Mouse (Mus musculus): ENCODE results near the gene Igf2r.
A peak's percentile ranks its signal among the peaks of the same experiment; 100 is the strongest.

Igf2r gene

DNA sequence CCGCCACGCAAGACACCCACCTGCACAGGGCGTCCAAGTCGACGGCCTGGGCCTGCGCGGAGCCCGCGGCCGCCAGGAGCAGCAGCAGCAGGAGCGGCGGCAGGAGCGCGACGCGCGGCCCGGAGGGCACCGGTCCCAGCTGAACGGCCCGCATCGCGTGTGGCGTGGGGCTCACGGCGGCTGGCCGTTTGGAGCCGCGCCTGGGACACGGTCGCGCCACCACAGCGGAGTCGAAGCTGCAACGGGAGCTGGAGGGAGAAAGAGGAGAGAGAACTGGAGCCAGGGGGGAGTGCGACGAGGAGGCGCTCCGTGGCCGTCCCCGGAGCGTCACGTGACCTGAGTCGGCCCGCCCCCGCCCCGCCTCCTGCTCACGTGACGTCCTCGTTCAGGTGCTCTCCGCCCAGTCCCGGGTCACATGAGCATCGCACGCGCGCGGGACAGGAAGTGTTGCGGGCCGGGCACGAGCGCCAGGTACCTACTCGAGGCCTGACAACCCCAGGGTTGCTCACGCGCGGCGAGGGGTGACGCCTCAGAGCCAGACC is at the start of gene Igf2r:
Gene Igf2r (minus strand): TSS at position 285 of the 542 bp plus-strand sequence.
- DNase-seq (ENCODE audit: low spot score in 2 of 2) = peak; percentile 74 to 80

DNA sequence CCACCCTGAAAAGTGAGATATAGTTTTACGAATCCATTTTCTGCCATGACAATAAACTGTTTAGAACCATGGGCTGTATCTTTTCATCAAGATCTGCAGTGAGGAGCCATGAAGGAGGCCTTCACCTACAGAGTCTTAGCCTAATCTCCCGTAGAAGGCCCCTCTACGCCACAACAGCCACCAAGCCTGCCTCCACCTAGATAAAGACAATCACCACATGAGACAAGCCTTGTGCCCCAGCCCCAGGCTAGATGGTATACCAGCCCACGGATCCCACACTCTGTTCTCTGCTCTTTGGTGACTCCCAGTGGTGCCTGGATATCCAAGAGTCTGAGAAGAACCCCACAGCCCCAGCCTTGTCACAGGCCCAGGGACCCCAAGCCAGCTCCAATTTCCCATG is 46.4 kb upstream of the Igf2r start:
- no peak for DNase-seq (ENCODE audit: low spot score in 2 of 2)

DNA sequence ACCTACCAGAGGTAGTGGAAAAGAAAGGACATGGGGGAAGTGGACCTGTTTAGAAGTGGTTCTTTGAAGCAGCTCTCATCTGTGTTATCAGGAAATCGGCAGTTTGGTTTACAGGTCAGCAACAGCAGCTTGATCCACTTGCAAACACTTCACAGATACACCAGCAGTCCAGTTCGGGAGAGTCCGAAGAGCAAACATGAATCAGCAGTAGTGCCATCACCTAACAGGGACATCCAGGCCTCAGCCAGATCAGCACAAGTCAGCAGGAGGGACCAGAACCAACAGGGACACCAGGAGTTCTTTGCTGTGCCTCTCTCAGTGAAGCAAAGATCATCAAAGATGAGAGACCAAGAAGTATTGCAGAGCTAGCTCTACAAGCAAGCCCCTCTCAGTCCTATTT is 45.0 kb upstream of the Igf2r start:
- no peak for DNase-seq (ENCODE audit: low spot score in 2 of 2)

DNA sequence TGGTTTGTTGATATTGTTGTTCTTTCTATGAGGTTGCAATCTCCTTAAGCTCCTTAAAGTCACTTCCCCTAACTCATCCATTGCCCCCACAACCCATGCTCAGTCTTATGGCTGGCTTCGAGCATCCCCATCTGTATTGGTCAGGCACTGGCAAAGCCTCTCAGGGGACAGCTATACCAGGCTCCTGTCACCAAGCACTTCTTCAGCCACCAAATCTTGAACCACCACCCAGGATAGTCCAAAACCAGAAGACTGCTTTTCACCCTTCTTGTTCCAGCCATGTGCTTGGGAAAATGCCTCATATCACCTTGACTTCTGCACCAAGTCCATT is 41.5 kb upstream of the Igf2r start:
- no peak for DNase-seq (ENCODE audit: low spot score in 2 of 2)

DNA sequence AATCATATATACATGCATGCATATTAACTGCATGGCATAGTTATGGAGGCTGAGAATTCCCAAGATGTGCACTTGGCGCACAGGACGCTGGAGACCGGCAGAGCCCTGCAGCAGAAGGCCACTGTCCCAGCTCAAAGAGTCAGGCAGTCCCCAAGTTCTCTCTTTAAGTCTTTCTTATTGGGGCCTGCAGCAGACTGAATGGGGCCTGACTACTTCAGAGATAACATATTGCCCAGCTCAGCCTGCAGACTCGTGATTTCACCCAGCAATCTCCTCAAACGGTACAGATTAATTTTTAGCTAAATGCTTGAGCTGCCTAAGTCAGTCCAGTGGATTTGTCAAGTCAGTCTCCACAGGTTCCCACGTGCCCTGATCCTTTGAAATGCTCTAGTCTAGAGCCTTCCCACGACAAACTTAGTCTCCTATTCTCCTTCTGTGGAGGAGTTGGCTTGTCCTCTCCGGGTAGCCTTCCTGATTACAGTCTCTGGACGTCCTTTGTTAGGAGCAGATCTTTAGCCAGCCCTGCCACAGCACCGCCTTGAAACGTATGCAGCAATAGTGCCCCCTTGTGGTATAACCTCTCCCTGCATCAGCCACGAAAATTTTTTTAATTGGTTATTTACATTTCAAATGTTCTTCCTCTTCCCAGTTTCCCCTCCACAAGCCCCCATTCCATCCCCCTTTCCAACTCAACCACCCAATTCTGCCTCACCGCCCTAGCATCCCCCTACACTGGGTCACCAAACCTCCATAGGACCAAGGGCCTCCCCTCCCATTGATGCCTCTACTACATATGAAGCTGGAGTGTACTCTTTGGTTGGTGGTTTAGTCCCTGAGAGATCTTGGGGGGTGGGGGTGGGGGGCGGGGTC is 40.9 kb upstream of the Igf2r start:
- peak; percentile 41 to 50 for DNase-seq (ENCODE audit: low spot score in 2 of 2)

DNA sequence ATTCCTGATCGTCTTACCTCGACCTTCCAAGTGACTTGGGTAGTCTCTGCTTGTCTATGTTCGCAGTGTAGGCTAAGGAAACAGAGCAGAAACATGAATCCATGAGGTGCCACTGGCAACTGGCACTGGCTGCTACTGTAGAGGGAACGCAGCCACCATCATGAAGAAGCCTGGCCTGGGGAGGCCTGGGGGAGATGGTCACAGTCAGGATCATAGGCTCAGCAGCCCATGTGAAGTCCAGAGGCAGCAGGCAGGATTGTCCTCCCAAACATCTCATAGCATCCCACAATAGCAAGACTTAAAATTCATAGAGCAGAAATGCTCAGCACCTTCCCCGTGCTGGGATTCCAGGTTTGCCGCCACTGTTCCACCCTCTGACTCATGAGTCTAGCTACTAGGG is 39.4 kb upstream of the Igf2r start:
- no peak for DNase-seq (ENCODE audit: low spot score in 2 of 2)

DNA sequence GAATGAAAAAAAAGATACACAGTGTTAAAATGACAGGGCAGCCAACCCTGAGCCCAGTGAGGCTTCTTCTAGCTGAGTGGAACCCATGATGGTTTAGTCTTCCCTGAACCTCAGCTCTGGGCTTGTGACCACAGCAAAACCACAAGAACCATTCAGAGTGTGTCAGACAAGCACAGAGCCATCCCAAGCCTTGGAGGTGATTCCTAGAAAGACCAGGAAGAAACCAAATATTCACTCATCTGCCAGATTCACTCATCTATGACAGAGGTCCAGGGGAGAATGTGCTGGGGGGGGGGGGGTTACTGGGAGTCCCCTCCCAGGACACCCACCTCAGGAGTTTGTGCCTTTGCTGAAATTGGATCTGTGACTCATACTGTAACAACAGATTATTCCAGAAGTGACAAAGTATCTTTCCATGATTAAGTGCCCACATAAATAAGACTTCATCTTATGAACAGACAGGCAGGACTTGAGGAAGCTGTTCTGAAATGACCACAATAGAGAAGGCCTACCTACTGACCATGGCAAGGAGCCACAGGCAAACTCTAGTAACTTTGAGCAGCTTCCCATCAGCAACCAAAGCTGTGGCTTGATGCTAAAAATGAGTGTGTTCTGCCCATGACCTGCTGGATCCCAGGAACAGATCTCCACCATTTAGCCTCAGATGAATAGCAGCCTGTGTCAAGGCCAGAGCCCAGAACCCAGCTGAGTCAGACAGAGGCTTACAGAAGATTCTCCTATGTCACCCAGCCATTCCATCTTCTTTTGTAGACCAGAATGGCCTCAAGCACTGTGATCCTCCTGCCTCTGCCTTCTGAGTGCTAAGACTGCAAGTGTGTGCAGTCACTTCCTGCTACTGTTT is 35.4 kb upstream of the Igf2r start:
- DNase-seq (ENCODE audit: low spot score in 2 of 2) = no peak

DNA sequence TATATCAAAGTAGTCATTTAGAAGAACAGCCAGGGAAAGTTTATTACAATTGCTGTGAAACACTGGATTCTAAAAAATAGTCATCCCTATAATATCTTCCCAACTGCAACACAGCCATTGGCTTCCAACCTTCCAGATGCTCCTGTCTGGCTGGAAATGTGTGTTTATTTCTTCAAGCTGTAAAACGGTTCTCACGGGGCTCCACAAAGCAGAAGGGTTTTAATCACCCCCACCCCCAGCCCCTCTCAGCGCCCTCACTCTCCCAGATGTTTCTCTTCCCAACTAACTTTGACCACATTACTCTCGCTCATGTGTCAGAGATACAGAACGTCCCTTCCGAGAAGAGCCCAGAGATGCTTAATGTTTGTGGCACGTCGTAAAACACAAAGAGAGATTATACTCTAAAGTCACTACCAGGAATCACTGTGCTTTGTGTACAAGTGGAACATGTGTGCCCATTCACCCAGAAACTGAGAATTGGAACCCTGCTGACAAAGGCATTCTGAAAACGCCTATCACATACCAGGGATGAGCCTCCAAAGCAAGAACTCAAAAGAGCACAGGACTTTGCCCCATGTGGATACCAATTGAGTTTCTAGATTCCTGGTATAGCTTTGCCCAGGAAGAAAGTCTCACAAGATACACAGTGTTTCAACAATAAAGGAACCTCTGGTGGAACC is 32.5 kb upstream of the Igf2r start:
- DNase-seq (ENCODE audit: low spot score in 2 of 2) = no peak

DNA sequence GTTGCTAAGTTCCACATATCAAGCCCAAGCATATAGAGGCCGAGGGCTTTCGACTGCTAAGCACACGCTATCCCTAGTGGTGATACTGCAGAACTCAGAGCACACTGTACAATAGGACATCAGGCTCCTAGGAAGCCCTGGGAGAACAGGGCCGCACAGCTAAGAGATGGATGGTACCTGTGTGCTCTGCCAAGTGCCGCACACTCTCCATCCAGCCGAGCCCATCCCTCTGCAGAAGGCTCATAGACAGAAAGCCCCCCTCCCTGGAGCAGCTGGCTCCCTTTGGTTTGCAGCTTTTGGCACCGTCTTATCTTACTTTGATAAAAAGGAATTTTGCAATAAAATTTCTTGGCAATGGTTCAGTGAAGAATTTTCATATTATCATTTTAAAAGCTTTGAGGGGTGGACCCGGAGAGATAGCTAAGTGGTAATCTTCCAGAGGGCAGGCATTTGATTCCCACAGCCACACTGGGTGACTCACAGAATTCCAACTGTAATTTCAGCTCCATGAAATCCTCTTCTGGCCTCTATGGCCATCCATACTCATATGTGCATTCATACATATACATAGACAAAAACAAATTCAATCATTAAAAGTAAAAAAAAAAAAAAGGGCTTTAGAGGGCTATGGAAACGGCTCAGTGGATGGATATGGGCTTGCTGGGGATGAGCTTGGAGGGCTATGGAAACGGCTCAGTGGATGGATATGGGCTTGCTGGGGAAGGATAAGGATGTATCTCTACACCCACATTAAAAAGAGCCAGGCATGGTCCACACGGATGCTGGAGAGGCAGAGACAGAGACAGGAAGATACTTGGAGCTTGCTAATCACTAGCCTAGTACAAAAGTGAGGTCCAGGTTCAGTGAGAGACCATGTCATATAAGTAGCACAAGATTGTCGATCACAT is 30.2 kb upstream of the Igf2r start:
- DNase-seq (ENCODE audit: low spot score in 2 of 2) = no peak

DNA sequence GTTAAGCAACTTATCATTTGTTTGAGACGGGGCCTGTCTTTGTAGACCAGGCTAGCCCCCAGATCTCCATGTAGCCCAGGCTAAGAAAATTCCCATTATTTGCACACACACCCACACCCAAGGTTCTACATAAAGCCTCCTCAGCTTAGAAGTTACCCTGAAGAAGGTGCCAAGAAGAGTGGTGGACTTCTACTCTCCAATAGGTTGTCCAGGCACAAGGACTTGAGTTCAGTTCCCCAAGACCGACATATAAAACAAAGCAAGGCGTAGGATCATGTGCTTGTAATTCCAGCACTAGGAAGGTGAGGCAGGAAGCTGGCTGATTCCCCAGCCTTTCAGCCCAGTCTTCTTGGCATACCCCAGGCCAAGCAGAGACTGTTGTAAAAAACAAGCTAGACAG is 29.1 kb upstream of the Igf2r start:
- no peak for DNase-seq (ENCODE audit: low spot score in 2 of 2)

DNA sequence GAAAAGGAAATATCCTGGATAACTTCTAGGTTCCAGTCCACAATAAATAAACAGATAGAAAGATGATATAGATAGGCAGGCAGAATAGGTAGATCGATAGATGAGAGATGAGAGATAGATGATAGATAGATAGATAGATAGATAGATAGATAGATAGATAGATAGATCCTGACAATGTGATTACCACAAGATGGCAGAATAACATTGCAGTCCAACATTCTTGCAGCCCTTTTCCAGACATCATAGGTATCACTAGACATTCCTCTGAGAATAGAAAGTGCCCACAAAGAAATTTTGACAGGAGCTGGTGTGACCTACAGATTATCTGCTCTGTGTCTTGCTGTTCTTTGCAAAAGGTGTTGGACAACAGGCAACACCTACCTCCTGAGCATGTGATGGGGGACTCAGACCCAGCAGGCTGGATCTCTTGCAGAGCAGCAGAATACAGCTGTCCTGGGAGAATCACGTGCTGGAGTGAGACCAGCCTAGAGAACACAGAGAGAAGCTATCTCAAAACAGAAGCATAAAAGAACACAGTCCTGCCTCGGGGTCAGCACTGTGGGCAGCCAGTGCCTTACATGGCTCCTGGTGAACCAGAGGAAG is 28.1 kb upstream of the Igf2r start:
- no peak for DNase-seq (ENCODE audit: low spot score in 2 of 2)

DNA sequence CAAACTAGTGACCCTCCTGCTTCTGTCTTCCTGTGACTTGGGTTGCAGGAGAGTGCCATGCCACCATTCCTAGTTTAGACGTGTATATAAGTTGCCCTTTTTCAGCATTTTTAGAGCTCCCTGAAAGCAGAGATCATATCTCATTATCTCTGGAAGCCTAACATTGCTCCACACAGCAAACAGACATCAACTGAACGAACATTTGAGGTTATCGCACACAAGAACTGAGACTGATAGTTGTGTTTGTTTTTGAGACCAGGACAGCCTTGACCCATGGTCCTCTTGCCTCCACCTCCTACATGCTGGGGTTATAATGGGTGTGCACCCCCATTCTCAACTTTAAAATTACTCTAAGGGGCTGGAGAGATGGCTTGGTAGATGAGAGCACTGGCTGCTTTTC is 27.2 kb upstream of the Igf2r start:
- no peak for DNase-seq (ENCODE audit: low spot score in 2 of 2)

DNA sequence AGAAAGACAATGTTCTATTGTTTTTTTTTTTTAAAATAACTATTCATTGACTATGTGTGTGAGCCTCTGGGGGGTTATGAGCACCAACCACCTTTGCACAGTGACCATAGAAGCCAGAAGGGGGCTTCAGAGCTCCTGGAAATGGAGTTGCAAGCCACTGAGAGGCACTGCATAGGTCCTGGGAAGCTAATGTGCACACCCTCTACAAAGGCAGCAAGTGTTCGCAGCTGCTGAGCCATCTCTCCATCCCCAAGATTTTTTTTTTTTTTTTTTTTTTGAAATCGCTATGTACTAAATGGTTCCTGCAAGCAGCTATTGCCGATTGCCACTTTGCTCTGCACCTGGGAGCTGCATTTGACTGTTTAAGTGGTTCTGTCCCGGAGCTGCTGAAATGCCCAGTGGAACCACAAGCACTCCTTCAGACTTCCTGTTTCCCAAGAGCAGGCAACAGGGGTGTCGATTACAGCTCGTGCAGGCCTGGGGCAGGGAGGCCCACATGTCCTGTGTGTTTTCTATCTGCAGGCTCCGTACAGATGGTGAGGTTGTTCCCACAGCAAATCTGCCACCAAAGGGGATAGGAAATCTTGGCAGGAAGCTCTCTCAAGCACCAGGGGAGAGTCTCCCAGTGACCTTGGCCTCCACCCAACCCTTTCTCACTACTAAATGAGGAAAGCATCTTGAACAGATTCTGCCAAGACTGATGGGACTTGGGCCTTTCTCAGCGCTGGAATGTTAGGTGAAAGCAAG is 24.4 kb upstream of the Igf2r start:
- peak in 1 of 2 experiments; percentile 14 for DNase-seq (ENCODE audit: low spot score in 2 of 2)

DNA sequence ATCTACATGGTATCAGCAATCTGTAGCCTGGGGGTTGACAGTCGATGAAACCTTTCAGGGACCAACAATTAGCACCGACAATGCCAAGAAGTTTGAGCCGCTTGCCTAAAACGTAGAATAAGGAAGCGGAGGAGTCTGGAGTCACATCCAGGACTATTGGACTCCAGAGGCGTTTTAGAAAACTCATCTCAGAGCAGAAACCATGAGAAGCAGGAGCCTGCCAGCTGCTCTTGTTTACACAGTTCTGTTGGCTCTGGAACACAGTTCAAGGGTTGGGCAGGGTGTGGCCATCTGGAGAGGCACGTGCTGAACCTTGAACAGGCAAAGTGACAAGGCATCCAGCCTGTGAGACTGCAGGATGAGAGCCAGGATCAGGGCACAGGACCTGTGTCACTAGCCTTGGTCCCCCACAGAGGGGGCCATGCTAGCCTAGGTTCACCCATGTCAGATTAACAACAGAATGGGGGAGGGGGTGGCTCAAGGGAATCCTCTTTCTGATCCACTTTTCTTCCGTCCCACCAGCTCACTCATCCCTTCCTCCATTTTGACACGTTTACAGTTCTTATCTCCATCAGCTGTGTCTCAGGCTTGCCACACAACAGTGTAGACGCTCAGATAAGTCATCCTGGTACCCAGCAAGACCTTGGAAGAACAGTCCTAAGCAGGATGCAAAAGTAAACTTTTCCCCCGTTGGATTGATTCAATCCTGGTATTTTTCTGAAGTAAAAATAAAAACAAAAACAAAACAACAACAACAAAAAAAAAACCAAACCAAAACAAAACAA is 23.1 kb upstream of the Igf2r start:
- DNase-seq (ENCODE audit: low spot score in 2 of 2) = no peak

DNA sequence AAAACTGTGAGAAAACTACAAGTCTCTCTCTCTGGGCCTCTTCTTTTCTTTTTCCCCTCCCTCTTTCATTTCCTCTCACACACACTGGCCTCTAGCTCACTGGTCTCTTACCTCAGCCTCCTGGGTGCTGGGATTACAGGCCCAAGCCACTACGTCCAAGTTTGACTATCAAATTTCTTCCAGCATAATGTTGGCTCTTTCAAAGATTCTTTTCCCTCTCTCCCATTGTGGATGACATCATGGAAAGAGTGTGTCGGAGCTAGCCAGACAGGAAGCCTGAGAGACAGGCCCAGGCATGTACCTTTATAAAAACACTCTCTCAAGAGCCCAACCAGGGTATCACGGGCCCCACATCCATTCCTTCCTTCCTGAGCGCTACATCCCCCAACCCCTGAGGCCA is 22.0 kb upstream of the Igf2r start:
- no peak for DNase-seq (ENCODE audit: low spot score in 2 of 2)

DNA sequence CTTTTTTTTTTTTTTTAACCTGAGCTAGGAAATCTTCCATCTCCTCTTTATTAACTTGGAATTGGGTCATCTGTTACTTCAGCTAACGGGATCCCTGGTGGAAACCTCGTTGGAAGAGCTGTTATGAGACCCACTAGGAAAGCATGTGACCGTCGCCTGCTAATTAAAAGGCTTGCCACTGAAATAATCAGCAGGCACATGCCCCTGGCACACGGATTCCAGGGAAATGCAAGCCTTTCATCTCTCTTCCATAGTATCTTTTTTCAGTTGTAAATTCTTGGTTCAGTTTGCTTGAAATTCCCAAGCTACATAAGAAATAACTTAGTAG is 21.6 kb upstream of the Igf2r start:
- no peak for DNase-seq (ENCODE audit: low spot score in 2 of 2)

DNA sequence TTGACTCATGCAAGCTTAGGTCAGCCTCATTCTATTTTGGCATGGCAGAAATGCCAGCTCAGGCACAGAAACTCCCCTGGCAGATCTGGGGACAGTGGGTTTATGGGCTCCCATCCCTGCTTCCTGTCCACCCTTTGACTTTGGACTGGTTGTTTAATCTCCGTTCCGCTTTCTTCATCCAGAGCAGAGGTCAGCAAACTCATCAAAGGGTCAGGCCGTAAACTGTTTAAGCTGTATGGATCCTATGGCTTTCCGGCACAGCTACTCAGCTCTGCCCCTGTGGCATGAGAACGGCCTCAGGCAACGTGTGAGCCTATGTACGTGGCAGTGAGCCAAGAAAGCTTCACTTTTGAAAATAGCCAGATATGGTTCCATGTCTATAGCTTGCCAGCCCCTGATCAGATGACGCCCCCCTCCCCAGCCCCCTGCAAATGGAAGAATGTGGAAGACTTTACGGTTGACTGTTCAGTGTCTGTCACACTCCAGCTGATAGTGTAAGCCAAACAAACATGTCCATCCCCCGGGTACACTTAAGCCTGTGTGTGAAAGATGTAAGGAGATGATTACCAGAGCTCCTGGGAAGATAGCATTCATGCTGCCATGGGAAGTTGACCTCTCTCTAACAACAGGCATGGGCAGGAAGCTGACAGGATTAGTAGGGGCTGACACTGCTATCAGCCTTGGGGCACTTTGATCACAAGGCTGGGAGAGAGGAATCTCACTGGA is 21.1 kb upstream of the Igf2r start:
- DNase-seq (ENCODE audit: low spot score in 2 of 2) = no peak
